Mouse (Mus musculus) olfactory bulb, adult 2 months (tissue): ENCODE results near the gene Mettl21e.

ENCODE experiments used
- CTCF ChIP-seq: fragments of 200-500 bp; IDR thresholded peaks from 2 replicates; pipeline ENCODE4 v1.5.1; 2012; ENCODE audit warnings: low read depth, mild to moderate bottlenecking, low read length, moderate library complexity; ENCODE audit not compliant: insufficient read depth
- POLR2A ChIP-seq: fragments of 200-500 bp; IDR thresholded peaks from 2 replicates; pipeline ENCODE4 v1.6.1; 2012; ENCODE audit warnings: mild to moderate bottlenecking, low read depth, low read length, moderate library complexity; ENCODE audit not compliant: insufficient read depth

DNA sequence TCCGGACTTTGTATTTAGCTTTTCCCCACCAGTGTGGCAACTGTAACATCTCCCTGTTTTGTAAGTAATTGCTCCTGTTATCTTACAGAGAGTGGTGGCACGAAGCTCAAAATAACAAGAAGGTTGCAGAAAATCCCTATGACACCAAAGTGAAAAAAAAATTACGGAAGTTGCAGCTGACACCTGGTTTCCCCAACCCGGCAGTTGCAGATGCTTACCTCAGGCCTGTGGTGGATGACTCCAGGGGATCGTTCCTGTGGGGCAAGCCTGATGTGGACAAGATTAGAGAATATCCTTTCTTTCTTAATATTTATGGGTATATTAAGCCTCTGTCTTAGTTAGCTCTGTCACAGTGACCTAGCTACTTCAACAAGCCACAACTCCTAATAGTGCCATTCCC lies 40.7 kb downstream of the Mettl21e start:
- no peak for TF ChIP-seq CTCF
- no peak for TF ChIP-seq POLR2A
